Mouse (Mus musculus): ENCODE results near the gene Znhit1.

- TF ChIP-seq CTCF (IDR thresholded peaks at IDR 0.05; ENCODE audit: extremely low read depth, insufficient read depth, insufficient read length, insufficient replicate concordance) (no peak), POLR2A (IDR thresholded peaks at IDR 0.05; ENCODE audit: low read depth, low read length) (no peak)
These were observed 37.3 kb downstream of the Znhit1 start for GRCm38 (mm10) chr5:136950521-136950920.
